Mouse (Mus musculus) Muller cell, postnatal 12 days (primary cell): ENCODE measurements at regions not wholly inside any gene's neighbourhood (a gene's known extent, or its start where the extent isn't known, plus 50 kb on each side); places are given as distances from the start of the nearest gene placed in this dataset.

ENCODE experiments used
- DNase-seq: peaks from one replicate; pipeline ENCODE4 v3.0.0-alpha.2; 2015; ENCODE audit errors: inconsistent ontology term

DNA sequence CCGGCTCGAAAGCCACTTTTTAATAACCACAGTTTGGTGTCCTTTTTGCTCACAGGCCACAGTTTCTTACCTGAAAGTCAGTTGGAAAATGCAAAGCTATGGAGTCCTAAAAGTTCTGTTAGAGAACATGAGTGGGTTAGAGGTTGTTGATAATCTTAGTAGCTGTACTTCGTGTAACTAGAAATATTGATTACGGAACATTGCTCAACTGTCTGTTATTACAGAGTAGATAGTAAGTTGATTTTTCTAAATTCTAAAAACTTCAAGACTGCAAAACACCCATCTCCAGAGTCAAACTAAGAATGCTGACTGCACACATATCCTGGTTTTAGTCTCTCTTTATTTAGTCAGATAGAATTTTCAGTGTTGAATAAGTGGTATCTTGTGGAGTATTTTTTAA is 111.0 kb downstream of the Slc38a4 start:
- DNase-seq = no peak

DNA sequence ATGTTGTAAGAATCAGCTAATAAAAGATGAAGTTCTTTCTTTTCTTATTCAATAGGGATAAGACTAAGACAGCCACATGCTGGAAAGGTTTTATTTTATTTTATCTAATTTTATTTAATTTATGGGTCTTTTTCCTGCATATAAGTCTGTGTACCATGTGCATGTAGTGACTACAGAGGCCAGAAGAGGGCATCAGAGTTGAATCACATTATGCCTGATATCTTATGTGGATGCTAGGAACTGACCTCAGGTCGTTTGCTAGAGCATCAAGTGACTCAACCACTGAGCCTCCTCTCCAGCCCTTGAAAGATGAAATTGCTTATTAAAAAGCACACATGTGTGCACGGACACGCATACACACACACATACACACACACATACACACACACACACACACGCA is 113.1 kb downstream of the Slc38a4 start:
- DNase-seq = no peak

DNA sequence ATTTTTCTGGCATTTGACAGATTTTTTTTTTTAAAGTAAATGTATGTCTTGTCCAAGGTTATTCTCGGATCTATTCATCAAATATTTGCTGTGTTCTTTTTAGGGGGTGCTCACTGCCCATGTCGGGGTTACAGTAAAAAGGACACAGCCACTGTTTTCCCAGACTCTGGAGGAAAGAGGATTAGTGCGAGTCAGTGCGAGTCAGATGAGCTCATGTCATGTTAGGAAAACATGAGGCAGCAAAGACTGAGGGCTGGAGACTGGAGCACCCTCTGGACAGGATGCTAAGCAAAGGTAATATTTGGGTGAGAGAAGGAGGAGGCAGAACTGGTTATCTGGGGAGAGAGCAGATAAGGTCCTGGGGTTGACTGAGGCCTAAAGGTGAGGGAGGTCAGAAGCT is 117.3 kb downstream of the Slc38a4 start:
- no peak for DNase-seq

GRCm38 (mm10) chr15:96937623-96938022 is 118.1 kb downstream of the Slc38a4 start:
- no peak for DNase-seq

DNA sequence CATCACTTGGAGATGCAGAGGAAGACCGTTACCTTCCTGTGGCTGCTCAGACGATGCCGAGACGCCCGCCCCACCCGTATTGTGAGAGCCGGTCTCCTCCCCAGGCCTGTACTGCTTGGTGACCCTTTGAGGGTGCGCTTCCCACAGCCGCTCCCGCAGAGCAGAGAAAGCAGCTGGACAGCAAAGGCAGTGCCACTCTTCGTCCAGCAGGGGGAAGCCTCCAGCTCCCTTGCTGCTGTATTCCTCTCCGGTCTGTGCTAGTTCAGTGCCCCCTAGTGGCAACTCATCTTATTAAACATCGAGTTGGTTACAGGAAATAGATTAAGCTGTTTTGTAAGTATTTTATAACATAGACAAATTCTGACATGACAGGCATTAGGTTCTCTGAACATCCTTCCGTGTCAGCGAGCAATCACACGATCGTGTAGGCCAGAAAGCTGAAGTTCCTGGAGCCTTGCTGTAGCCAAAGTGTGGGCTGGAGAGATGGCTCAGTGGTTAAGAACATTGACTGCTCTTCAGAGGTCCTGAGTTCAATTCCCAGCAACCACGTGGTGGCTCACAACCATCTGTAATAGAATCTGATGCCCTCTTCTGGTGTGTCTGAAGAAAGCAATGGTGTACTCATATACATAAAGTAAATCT is 118.9 kb downstream of the Slc38a4 start:
- peak; percentile 85 for DNase-seq

DNA sequence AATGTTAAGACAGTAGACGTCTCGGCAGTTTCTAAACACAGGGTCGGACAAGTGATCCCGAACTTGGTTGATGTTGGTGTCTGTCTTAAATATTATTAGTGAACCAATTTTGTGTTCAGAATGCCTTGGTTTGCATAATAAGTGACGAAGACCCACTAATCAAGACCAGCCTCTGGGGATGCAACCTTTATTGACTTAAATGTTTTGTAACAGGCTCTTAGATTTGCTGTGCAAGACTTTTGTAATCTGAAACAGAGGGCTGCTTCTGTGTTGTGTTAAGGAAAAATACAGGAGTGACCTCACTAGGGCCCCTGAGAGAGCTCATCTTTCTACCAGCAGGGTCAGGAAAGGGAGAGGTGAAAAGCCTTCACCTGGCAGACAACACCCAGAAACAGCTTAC is 119.5 kb downstream of the Slc38a4 start:
- no peak for DNase-seq

GRCm38 (mm10) chr15:96933451-96933850 is 122.3 kb downstream of the Slc38a4 start:
- DNase-seq = peak; percentile 58

- no peak for DNase-seq
Observed at GRCm38 (mm10) chr15:96930531-96930930, 125.2 kb downstream of the Slc38a4 start.

DNA sequence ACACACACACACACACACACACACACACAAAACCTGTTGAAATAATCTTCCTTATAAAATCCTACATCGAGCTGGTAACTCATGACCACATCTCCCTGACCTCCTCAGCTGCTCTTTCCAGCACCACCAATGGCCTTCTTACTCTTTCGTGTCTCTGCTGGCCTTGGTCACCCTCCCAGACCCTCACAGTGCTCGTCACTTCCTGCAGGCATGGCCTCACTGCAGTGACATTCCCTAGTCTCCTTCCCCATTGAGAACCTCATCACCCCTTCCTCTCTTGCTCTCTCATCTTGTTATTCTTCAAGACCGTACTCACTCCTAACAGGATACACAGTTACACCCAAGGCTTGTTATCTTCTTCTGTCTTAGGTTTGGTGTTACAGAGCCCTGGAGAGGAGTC is 126.0 kb downstream of the Slc38a4 start:
- no peak for DNase-seq

DNA sequence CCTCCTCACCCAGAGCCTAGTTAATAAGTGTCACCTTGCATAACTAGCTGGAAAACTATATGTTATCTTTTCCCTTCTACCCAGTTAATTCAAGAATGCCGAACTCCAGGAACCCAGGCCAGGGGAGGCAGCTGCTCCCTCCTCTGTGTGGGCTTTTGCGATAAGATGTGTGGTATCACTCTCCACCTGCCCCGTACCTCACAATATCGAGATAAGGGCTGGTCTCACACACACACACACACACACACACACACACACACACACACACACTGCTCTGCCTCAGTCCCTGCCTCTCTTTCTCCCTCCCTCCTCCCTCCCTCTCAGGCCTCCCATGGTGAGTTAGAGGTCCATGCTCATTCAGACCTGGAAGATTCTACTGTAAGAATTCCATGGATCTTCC is 127.1 kb downstream of the Slc38a4 start:
- no peak for DNase-seq

GRCm38 (mm10) chr15:96927674-96928073 is 128.1 kb downstream of the Slc38a4 start:
- DNase-seq = no peak

GRCm38 (mm10) chr15:96926660-96927059 is 129.1 kb downstream of the Slc38a4 start:
- DNase-seq = no peak

DNA sequence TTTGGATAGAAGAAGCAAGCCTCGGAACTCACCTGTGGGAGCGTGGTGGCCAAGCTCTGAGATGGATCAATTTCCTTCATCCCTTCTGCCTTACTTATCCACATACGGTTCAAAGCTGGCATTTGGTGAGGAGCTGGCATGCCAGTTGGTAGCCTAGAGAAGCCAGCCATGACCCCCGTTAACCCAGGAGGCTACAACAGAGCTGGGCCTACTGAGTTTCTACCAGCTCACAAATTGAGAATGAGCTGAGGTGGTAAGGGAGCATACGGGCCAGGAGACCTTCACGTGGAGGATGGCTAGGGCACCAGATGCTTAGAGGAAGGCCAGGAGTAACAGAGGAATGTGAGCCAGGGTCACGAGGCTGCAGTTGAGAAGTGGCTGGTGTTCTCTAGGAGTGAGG is 139.2 kb downstream of the Slc38a4 start:
- no peak for DNase-seq

- DNase-seq = no peak
Observed at GRCm38 (mm10) chr15:96915544-96915943, 140.2 kb downstream of the Slc38a4 start.

- no peak for DNase-seq
Observed at GRCm38 (mm10) chr15:96914988-96915387, 140.8 kb downstream of the Slc38a4 start.

DNA sequence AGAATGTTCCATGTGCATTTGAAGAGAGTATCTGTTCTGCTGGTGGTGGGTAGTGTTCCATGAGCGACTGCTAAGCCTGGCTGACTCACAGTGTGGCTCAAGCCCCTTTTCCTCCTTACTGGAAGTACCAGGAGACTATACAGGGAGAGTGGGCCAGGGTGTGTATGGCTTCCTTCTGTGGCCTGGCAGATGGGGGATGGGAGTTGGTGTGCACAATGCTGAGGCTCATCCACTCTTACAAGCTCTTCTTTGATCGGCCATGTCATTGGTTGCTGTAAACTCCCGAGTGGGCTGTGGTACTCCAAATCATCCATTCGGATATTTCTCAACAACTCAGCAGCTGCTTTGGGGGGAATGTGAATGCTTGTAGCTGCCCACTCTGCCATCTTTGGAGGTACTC is 150.2 kb downstream of the Slc38a4 start:
- DNase-seq = no peak

- no peak for DNase-seq
Observed at GRCm38 (mm10) chr15:96903461-96903860, 152.3 kb downstream of the Slc38a4 start.

DNA sequence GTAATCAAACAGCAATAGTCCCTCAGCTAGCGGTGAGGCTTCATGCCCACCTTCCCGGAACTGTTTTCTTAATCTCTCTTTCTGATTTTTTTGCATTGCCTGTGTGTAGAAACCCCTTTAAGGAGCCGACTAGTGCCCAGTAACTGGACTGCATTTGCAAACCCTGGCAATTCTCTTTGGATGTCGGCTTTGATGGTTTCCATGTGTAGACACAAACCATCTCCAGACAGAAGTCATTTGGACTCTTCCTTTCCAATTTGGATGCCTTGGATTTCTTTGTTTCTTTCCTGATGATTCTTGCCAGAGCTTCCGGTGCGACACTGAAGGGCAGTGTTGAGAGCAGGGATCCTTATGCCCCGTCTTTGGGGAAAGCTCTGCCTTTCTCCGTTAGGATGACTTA is 153.0 kb downstream of the Slc38a4 start:
- DNase-seq = no peak

DNA sequence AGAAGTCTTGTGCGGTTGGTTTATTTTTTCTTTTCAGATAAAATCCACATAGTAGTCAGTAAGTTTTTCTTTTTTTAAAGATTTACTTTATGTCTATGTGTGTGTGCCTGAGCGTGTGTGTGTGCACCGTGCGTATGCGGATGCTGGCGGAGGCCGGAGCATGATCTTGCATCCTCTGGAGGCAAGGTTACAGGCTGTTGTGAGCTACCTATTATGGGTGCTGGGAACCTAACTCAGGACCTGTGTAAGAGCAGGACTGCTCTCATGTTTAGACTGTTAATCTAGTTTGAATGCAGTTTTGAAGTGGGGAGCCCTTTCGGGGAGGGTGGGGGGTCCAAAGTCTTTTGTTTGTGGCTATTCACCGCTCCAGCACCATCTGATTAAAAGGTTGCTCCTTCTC is 154.1 kb downstream of the Slc38a4 start:
- DNase-seq = no peak

GRCm38 (mm10) chr15:96898285-96898684 is 157.5 kb downstream of the Slc38a4 start:
- no peak for DNase-seq

- no peak for DNase-seq
Observed at GRCm38 (mm10) chr15:96884901-96885300, 170.9 kb downstream of the Slc38a4 start.

GRCm38 (mm10) chr15:96883754-96884153 is 172.0 kb downstream of the Slc38a4 start:
- DNase-seq = no peak

DNA sequence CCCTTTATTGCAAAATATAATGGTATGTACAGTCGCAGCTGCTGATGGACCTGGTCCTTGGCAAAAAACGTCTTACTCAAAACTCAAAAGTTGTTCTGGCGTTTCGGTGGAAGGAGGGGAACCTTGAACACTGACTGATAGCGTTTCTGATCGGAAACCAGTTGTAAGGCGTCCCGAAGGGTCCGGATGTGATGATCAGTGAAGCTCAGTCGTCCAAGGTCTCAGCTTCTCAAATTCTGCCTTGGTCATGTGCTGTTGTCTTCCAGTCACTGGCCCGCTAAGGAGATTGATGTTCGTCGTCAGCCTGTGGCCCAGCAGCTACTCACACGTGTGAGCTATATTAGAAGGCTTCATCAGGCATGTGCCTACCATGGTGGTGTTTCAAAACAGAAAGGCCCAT is 173.5 kb downstream of the Slc38a4 start:
- DNase-seq = no peak

- DNase-seq = peak; percentile 89
Observed at GRCm38 (mm10) chr15:96881519-96882170, 174.1 kb downstream of the Slc38a4 start.
